Mouse (Mus musculus) left cerebral cortex, adult 9 months (tissue): ENCODE measurements around the gene Tspan31.
"Not testable (repeated sequence)": the region's sequence is repeated elsewhere in the genome, so short reads cannot be mapped to it uniquely, and the experiment has no call there.

Experiments used
- DNase-seq, 2 experiments: peaks; one replicate each; pipeline ENCODE4 v3.0.0; 2022; ENCODE audit warnings: low spot score in 2 of 2

Tspan31 gene

DNA sequence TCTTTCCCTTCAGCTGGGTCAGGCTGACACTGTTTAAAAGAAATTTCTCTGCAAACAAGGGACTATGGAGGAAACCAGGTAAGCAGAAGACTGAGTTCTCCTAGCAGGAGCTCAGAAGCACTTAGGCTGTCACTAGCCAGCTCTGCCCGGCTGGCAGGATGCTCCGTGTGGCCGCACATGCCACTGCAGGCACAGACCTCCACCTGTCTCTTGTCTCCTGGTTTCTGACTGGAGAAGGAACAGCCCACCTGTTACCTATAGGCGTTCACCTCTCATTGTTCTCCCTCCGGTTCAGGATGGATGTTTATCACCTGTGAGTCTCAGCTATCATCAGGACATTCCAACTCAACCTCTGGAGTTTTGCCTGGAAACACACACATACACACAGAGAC is 13.8 kb upstream of the Tspan31 start:
- no peak for DNase-seq

DNA sequence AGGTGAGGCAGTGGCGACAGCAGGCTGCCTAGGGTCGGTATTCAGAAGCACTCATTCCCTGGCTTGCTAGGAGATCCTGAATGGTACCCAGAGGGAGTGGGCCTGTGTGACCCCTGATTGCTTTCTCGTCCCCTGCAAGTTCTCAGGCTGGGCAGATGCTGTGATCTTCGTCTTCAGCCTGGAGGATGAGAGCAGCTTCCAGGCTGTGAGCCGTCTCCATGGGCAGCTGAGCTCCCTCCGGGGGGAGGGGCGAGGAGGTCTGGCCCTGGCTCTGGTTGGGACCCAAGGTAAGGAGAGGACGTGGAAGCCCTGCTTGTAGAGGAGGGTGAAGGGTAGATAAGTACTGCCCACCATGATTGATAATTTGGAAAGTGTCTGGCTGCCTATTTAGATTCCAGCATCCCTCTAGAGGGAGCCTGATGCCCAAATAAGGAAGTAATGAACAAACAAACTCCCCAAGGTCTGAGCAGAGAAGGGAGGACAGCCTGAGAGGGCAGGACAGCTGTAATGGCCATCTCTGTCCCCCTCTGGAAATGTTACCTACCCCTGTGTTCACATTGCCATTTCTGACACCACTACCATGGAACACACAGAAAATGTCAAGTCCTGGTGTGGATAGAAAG is 13.3 kb upstream of the Tspan31 start:
- DNase-seq = no peak

DNA sequence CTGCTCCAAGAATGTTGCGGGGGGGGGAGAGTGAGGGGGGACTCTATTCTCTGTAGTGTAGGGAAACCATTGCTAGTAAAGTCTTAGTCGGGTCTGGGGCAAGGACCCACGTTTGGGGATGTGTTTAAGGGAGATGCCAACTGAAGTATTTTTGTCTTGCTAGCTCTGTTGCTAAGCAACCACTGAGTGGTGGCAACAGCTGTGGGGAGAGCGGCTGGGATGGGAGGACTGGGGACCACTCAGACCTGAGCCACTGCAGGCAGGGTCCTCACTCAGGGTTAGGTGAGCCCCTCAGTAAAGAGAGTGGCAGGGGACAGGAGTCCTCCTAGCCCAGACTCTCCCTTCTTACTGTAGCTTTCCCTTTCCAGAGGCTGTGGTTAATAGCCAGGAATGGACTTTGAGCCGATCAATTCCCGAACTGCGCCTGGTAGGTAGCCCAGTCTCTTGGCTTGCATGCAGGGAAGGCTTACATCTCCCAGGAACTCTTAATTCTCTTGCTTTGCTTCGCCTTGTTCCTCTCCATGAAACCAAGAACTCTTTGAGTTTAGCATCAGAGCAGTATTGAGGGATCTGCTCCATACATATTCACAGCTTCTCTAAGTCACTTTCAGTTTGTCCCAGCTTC is 12.0 kb upstream of the Tspan31 start:
- DNase-seq = no peak

DNA sequence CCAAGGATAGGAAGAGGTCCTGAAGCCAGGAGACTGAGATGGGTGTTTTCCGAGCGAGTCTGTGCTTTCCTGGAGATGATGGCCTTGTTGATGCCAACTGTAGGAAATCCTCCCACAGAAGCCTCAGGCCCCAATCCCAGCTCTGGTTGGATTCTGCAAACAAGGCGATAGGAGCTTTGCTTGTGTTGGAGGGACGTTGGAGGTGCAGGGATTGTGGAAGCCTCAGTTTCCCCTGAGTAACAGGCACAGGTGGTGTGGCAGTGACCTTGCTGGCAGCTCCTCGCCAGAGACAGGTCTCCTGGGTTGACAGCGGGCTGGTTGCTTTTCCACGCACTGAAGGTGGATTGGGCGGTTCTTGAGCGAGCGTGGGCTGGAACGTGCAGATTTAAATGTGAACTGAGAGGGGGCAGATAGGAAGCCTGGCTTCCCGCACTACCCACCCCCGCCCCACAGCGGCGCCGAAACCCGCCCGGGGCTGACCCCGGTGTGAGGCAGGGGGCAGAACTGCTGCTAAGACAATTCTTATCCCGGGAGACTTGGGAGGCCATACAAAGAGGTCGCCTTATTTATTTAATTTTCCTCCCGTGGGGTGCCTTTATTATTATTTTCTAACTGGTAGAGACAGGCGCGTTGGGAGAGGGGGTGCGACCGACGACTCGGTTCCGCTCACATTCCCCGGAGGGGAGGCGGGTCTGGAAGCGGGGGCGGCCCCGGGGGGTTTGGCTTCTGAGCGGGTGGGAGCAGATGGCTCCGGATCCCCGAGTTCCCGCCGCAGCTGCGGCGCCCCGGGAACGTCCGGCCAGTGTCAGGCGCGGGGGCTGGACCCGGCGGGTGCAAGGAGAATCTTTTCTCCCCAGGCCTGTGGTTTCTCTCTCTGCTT is 11.1 kb upstream of the Tspan31 start:
- peak in 1 of 2 experiments; percentile 66 for DNase-seq

DNA sequence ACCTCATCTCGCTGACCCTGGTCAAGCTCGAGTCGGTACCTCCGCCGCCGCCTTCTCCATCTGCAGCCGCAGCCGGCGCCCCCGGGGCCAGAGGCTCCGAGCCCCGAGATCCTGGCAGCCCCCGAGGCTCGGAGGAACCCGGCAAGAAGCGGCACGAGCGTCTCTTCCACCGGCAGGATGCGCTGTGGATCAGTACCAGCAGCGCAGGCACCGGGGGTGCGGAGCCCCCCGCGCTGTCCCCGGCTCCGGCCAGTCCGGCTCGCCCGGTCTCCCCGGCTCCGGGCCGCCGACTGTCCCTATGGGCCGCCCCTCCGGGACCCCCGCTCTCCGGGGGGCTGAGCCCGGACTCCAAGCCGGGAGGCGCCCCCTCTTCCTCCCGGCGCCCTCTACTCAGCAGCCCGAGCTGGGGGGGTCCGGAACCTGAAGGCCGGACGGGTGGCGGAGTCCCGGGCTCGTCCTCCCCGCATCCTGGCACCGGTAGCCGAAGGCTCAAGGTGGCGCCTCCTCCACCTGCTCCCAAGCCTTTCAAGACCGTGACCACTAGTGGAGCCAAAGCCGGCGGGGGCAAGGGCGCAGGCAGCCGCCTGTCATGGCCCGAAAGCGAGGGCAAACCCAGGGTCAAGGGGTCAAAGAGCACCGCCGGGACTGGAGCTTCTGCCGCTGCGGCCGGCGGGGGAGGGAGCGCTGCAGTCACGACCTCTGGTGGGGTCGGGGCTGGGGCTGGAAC is 9.8 kb upstream of the Tspan31 start:
- DNase-seq = no peak

DNA sequence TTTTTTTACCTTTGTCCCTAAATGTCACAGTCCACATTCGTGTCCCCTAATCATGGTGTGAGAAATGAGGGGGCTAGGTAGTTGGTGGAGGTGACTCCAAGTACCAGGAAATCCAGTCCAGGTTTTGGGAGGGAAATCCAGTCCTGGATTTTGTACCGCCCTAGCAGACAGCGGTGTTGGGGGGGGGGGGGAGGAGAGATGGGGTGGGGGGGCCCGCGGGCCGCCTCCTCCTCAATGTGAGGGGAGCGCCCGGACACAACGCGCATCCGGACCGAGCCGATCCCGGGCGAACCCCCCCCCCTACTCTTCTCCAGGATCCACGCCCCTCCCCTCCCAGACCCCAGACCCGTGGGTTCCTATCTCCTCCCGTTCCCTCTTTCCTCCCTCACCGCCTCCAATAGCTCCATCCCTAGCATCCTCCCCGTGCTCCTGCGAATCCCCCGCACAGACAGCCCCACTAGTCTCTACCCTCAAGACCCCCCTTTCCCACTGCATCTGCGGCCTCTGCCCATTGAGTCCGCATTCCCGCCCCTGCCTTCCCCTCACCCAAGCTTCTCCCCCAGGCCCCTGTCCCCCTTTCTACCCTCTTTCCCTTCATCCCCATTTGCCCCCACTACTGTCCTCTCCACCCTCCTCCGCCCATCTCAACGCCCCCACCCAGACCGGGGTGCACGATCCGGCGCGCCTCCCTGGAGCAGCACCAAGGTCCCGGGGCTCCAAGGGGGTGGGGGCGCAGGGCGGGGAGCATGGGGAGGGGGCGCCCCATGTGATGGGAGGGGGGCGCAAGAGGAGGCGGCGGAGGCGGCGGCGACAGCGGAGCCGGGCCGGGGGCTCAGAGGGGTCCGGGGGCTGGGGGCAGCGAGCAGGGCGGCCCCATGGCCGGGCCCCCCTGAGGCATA is 8.9 kb upstream of the Tspan31 start:
- DNase-seq = peak in 1 of 2 experiments; percentile 75

DNA sequence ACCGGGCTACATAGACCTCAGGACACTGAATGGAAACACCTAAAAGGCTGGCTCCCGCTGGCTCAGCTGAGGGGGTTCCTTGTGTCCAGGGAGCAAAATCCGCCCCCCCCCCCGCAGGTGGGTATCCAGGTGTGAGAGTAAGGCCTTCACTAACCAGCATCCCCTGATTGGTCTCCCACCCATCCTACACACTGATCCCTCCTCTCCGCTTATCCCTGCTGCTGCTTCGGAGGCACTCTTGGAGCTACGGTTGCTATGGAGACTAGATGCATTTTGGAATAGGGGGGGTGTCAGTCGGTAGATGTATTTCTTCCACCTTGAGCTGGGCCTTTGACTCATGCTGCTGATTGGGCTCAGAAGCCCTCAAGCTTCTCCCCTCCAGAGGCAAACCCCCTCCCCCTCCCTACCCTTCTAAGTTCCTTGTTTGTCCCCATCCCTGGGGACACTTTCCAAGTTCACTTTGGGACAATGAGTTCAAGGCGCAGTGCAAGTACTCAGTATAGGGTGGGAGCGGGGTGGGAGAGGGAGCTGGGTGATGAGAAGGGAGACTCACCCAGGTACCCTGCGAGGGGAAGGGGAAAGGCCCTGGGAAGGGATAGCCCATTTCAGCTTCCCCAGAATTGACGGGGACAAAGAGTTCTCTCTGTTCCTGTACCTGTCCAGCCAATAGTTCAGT is 8.1 kb upstream of the Tspan31 start:
- peak; percentile 73 to 84 for DNase-seq

DNA sequence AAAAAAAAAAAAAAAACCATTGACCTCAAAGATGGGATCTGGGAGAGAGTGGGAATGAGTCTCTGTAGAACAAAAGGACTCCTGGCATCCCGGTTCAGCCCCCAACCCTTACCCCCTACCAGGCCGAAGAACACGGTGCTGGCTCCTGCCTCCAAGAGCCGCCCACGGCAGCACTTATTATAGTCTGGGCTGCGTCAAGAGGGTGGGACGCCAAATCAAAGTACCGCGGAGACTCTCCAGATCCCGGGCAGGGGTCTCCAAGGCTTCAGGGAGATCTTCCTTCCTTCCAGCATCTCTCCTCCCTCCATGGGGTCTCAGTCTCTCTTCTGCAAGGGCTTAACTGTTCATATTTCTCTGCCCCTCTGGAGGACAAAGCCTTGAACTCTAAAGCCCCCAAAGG is 7.5 kb upstream of the Tspan31 start:
- DNase-seq = no peak

DNA sequence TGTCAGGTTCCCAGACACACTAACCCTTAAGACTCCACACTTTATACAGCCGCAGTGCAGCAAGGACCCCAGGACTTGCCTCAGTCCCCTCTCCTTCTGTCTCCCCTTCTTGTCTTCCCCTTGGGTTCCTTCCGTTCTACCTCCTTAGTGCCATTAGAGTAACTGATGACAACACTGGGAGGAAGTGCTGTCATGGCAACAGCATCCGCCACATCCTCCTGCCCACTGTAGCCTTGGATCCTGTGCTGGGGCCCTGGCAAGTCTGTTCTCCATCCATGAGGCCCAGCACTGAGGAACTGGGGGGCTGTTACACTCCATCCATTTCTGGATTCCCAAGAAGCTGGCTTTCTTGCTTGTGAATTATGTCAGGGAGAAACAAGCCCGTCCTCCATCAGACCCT is 6.0 kb upstream of the Tspan31 start:
- no peak for DNase-seq

DNA sequence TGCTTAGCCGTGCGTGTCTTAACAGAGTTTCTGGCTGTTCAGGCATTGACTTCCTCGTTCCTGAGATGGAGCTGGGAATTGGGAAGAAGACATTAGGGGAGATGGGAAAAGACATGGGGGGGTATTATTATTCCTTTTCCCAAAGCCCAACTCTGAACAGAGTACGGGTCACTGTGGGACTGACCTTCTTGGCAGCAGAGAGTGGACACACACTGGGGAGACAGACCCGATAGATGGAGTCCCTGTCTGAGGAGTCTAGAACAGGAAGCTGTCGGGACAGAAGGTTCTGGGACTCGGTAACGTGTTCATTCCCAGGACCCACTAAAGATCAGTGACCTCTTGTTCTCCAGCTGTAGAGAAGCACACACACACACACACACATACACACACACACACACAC is 5.6 kb upstream of the Tspan31 start:
- DNase-seq = no peak

DNA sequence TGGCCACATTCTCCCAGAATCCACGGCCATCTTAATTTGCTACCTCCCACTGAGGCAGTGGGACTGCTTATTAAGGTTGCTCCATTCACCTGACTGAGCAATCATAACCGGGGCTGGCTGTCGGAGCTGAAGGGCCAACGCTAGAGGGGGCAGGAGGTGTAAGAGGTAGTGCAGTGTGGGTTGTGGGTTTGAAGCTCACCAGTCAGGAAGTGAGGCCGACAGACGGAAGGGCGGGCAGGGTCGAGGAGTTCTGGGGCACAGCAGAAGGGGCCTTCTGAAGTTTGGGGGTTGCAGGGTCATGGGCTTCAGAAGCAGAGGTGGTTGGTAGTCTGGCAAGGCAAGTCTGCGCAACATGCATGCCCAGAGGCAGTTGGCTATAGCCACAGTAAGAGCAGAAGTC is 5.0 kb upstream of the Tspan31 start, which contains the start of gene Agap2:
Gene Agap2 (plus strand): TSS at position 205 of the 400 bp plus-strand sequence.
- DNase-seq = no peak

DNA sequence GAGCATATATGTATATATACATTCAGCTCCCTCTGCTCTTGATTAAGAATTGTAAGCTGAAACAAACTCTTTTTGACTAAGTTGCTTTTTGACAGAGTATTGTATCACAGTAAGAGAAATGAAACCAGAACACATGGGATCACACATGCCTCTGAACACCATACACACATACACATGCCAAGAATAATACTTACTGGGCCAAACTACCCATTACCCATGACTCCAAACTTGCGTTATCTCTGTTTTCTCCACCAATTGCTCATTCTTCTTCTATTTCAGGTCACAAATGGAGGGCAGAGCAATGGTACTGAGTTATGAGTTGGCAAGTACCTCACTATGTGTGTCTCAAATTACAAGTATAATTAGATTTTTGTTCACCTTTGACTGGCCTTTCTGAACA is 3.9 kb upstream of the Tspan31 start:
- no peak for DNase-seq

DNA sequence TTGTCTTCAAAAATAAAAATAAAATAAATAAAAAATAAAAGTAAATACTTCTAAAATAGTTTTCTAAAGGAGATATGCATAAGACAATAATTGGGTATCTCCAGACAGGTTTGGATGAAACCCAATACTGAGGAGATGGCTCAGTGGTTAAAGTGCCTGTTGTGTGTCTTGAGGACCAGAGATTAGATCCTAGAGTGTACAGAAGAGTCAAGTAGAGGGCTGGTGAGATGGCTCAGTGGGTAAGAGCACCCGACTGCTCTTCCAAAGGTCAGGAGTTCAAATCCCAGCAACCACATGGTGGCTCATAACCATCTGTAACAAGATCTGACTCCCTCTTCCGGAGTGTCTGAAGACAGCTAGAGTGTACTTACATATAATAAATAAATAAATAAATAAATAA is 2.9 kb upstream of the Tspan31 start:
- not testable (repeated sequence) for DNase-seq

DNA sequence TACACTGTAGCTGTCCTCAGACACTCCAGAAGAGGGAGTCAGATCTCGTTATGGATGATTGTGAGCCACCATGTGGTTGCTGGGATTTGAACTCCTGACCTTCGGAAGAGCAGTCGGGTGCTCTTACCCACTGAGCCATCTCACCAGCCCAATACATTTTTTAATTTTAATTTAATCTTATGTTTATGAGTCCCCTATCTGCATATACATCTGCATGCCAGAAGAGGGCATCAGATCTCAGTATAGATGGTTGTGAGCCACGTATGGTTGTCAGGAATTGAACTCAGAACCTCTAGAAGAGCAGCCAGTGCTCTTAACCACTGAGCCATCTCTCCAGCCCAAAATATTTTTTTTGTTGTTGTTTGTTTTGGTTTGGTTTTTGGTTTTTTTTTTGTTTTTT is 2.2 kb upstream of the Tspan31 start:
- DNase-seq = not testable (repeated sequence)

DNA sequence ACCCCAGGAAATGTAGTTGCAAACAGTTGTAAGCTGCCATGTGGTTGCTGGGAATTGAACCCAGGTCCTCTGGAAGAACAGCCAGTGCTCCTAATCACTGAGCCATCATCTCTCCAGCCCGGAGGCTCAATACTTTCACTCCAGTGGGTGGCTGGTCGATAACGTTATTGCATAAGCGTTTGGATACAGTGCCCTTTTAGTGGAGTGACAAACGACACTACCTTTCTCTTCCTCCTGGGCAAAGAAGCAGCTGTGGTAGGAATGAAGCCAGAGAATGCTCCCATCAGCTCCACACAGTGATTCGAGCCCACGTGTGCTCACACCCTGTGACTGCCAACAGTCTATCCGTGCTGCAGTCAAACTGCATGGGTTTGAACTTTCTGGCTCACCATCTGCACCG is 1.1 kb upstream of the Tspan31 start:
- no peak for DNase-seq

DNA sequence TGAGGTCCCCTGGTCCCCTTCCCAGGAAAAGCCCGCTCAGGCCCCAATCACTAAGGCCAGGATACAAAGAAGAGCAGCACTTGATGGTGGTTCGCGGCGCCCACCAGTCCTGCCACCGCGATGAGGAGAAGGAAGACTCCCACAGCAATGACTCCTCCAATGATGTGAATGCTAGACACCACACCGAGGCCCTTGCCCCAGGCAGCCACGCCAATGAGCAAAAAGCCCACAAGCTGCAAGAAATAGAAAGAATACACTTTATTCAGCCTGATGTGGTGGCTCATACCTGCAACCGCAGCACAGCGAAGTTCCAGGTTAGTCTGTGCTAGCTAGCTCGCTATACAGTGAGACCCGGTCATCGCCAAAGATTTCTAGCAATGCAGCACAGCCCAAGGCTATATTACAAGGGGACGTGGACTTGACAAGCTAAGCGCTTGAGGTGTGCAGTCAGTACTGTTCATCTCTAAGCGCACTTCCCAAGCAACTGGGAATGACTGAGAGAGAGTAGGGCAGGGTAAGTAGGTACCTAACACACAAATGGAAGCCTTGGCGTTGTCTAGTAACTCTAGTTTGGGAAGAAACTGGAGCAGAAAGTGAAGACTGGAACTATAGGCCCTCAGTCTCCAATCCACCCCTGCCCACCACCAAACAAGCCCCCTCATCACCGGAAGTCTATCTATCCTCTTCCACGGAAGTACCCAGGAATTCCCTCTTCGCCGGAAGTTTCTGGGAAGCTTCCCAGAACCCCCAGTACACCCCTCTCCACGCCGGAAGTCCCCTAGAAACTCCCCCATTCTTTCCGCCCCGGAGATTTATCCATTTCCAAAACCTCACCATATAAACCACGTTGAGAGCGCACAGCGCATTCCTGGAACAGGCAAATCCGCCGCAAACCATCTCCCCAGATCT is 529 bp downstream of the Tspan31 start:
- DNase-seq = no peak

DNA sequence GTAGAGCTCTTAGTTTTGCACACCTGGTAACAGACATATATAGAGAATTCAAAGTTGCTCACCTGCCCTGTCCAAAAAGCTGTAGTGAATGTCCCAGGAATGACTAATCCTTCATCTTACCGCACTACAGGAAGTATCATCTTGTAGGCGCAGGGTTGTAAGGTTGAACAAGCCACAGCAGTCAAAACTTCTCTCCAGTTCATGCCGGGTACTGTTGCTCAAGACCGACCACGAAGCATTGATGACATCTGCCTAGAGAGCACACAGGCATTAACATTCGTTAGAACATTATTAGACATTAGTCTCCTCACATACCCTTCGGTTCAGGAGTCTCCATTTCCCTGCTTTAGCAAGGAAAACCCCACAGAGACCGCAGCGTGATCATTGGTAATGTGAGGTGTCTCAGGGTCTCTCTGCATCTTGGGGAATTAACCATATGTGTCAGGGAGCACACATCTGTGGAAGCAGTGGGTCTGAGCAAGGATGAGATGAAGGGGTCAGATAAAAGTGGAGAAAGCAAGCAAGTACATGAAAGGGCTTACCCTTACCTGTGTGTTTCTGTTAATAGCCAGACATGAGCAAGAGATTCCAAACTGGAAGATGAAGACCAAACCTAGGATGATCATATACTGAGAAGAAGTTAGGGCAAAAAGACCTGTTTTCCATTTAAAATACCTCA is 1.6 kb downstream of the Tspan31 start:
- no peak for DNase-seq

DNA sequence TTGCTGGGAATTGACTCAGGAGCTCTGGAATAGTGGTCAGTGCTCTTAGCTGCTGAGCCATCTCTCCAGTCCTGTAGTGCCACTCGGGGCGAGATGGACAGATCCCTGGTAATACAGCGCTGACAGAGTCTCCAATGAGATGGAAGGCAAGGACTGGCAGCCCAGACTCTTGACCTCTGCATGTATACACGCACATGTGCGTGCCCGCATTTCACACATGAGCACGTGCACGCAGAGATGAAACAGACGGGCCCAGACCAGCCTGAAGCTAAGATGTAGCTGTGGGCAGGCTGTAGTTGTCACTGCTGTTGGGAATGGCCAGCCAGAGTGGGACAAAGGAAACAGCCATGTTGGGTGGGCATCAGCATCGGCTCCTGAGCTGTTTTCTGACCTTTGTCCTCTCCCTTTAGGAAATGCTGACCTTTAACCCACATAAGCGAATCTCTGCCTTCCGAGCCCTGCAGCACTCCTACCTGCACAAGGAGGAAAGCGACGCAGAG is 3.5 kb downstream of the Tspan31 start:
- no peak for DNase-seq

DNA sequence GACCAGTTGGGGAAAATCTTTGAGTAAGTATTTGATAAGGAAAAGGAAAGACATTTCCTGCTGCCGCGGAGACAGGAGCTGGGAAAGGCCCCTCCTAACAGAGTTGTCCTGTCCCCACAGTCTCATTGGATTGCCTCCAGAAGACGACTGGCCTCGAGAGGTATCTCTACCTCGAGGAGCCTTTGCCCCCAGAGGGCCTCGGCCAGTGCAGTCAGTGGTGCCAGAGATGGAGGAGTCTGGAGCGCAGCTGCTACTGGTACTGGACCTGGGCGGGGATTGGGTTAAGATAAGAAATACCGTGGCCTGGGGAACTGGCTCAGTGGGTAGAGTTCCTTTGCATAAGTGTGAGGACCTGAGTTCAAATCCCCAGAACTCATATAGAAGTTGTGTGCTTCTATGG is 4.1 kb downstream of the Tspan31 start:
- no peak for DNase-seq
